Mouse (Mus musculus): Measurements from ENCODE around the gene Malrd1. TPM values are rescaled to one million over a fixed set of nuclear protein-coding genes. Genes with fewer than 3 reads are reported as not detected.

The Malrd1 gene
- total and polyA plus RNA-seq, 3 experiments, result under 0.01 TPM; not detected in 2

GRCm38 (mm10) chr2:15869380-15869779 is 343.1 kb downstream of the Malrd1 start:
- TF ChIP-seq POLR2AphosphoS5 (IDR thresholded peaks at IDR 0.05; ENCODE audit: insufficient replicate concordance, low read depth, low read length) (no peak), TAL1 (conservative IDR thresholded peaks at IDR 0.05; ENCODE audit: low read depth, low read length) (no peak), GATA1 (IDR thresholded peaks at IDR 0.05; ENCODE audit: borderline replicate concordance, low read length) (no peak), CTCF (IDR thresholded peaks at IDR 0.05; ENCODE audit: low read depth, low read length) (no peak), GATA2 (IDR thresholded peaks at IDR 0.05; ENCODE audit: borderline replicate concordance, low read depth, low read length) (no peak)
- H3K9me3 ChIP-seq (replicated peaks), result no peaks in the 10 kb centered on the region
- H3K27me3 ChIP-seq (ENCODE audit: insufficient read depth, low read length), result no peaks in the 10 kb centered on the region
- H3K4me3 ChIP-seq (ENCODE audit: low read depth, low read length), result no peak overlapping the region
- no peak for DNase-seq (ENCODE audit: low spot score)
- no peaks in the 10 kb centered on the region for H3K36me3 ChIP-seq (replicated peaks)
- H3K4me1 ChIP-seq (ENCODE audit: insufficient read depth, low read depth, low read length), result no peaks in the 10 kb centered on the region
- ATAC-seq (ENCODE audit: extremely low read depth, insufficient number of reproducible peaks, low FRiP score, poor library complexity, severe bottlenecking), result no peak

GRCm38 (mm10) chr2:15893418-15894120 is 367.3 kb downstream of the Malrd1 start:
- no peak for DNase-seq (ENCODE audit: low spot score)
- Histone ChIP-seq H3K4me1 (ENCODE audit: insufficient read depth, low read depth, low read length) (no peaks in the 10 kb centered on the region), H3K9me3 (replicated peaks) (no peaks in the 10 kb centered on the region), H3K36me3 (replicated peaks) (no peaks in the 10 kb centered on the region), H3K4me3 (ENCODE audit: low read depth, low read length) (no peak overlapping the region), H3K27me3 (ENCODE audit: insufficient read depth, low read length) (no peaks in the 10 kb centered on the region)
- no peak for ATAC-seq (ENCODE audit: extremely low read depth, insufficient number of reproducible peaks, low FRiP score, poor library complexity, severe bottlenecking)
- TF ChIP-seq CTCF (IDR thresholded peaks at IDR 0.05; ENCODE audit: low read depth, low read length), result no peak
- no peak for TF ChIP-seq POLR2AphosphoS5 (IDR thresholded peaks at IDR 0.05; ENCODE audit: insufficient replicate concordance, low read depth, low read length)
- no peak for TF ChIP-seq GATA2 (IDR thresholded peaks at IDR 0.05; ENCODE audit: borderline replicate concordance, low read depth, low read length)
- TF ChIP-seq TAL1 (conservative IDR thresholded peaks at IDR 0.05; ENCODE audit: low read depth, low read length), result no peak

- no peak for ATAC-seq (ENCODE audit: extremely low read depth, insufficient number of reproducible peaks, low FRiP score, poor library complexity, severe bottlenecking)
- H3K27me3 ChIP-seq (ENCODE audit: insufficient read depth, low read length), result no peaks in the 10 kb centered on the region
- H3K36me3 ChIP-seq (replicated peaks), result no peaks in the 10 kb centered on the region
- no peak overlapping the region for H3K4me3 ChIP-seq (ENCODE audit: low read depth, low read length)
- no peaks in the 10 kb centered on the region for H3K4me1 ChIP-seq (ENCODE audit: insufficient read depth, low read depth, low read length)
- no peaks in the 10 kb centered on the region for H3K9me3 ChIP-seq (replicated peaks)
- no peak for DNase-seq (ENCODE audit: low spot score)
- TF ChIP-seq CTCF (IDR thresholded peaks at IDR 0.05; ENCODE audit: low read depth, low read length), result no peak
Measured at GRCm38 (mm10) chr2:15925432-15925831, 399.2 kb downstream of the Malrd1 start.

GRCm38 (mm10) chr2:15926041-15926440 is 399.8 kb downstream of the Malrd1 start:
- TF ChIP-seq GATA1 (IDR thresholded peaks at IDR 0.05; ENCODE audit: borderline replicate concordance, low read length), result no peak
- TF ChIP-seq CTCF (IDR thresholded peaks at IDR 0.05; ENCODE audit: low read depth, low read length), result no peak
- no peak for TF ChIP-seq POLR2AphosphoS5 (IDR thresholded peaks at IDR 0.05; ENCODE audit: insufficient replicate concordance, low read depth, low read length)
- no peak for TF ChIP-seq TAL1 (conservative IDR thresholded peaks at IDR 0.05; ENCODE audit: low read depth, low read length)
- TF ChIP-seq GATA2 (IDR thresholded peaks at IDR 0.05; ENCODE audit: borderline replicate concordance, low read depth, low read length), result no peak
- Histone ChIP-seq H3K27me3 (ENCODE audit: insufficient read depth, low read length) (no peaks in the 10 kb centered on the region), H3K4me1 (ENCODE audit: insufficient read depth, low read depth, low read length) (no peaks in the 10 kb centered on the region), H3K9me3 (replicated peaks) (no peaks in the 10 kb centered on the region), H3K36me3 (replicated peaks) (no peaks in the 10 kb centered on the region), H3K4me3 (ENCODE audit: low read depth, low read length) (no peak overlapping the region)
- no peak for DNase-seq (ENCODE audit: low spot score)
- ATAC-seq (ENCODE audit: extremely low read depth, insufficient number of reproducible peaks, low FRiP score, poor library complexity, severe bottlenecking), result no peak

- Histone ChIP-seq H3K36me3 (replicated peaks) (no peaks in the 10 kb centered on the region), H3K4me3 (ENCODE audit: low read depth, low read length) (no peak overlapping the region), H3K9me3 (replicated peaks) (no peaks in the 10 kb centered on the region), H3K4me1 (ENCODE audit: insufficient read depth, low read depth, low read length) (no peaks in the 10 kb centered on the region), H3K27me3 (ENCODE audit: insufficient read depth, low read length) (no peaks in the 10 kb centered on the region)
- ATAC-seq (ENCODE audit: extremely low read depth, insufficient number of reproducible peaks, low FRiP score, poor library complexity, severe bottlenecking) (no peak), DNase-seq (ENCODE audit: low spot score) (no peak)
- no peak for TF ChIP-seq GATA1 (IDR thresholded peaks at IDR 0.05; ENCODE audit: borderline replicate concordance, low read length)
- TF ChIP-seq TAL1 (conservative IDR thresholded peaks at IDR 0.05; ENCODE audit: low read depth, low read length), result no peak
- TF ChIP-seq CTCF (IDR thresholded peaks at IDR 0.05; ENCODE audit: low read depth, low read length), result no peak
- no peak for TF ChIP-seq POLR2AphosphoS5 (IDR thresholded peaks at IDR 0.05; ENCODE audit: insufficient replicate concordance, low read depth, low read length)
- no peak for TF ChIP-seq GATA2 (IDR thresholded peaks at IDR 0.05; ENCODE audit: borderline replicate concordance, low read depth, low read length)
Measured at GRCm38 (mm10) chr2:15931479-15931878, 405.2 kb downstream of the Malrd1 start.

GRCm38 (mm10) chr2:15931924-15932323 is 405.6 kb downstream of the Malrd1 start:
- Histone ChIP-seq H3K9me3 (replicated peaks) (no peaks in the 10 kb centered on the region), H3K27me3 (ENCODE audit: insufficient read depth, low read length) (no peaks in the 10 kb centered on the region), H3K4me1 (ENCODE audit: insufficient read depth, low read depth, low read length) (no peaks in the 10 kb centered on the region), H3K4me3 (ENCODE audit: low read depth, low read length) (no peak overlapping the region), H3K36me3 (replicated peaks) (no peaks in the 10 kb centered on the region)
- TF ChIP-seq POLR2AphosphoS5 (IDR thresholded peaks at IDR 0.05; ENCODE audit: insufficient replicate concordance, low read depth, low read length), result no peak
- no peak for TF ChIP-seq TAL1 (conservative IDR thresholded peaks at IDR 0.05; ENCODE audit: low read depth, low read length)
- TF ChIP-seq CTCF (IDR thresholded peaks at IDR 0.05; ENCODE audit: low read depth, low read length), result no peak
- TF ChIP-seq GATA2 (IDR thresholded peaks at IDR 0.05; ENCODE audit: borderline replicate concordance, low read depth, low read length), result no peak
- TF ChIP-seq GATA1 (IDR thresholded peaks at IDR 0.05; ENCODE audit: borderline replicate concordance, low read length), result no peak
- no peak for ATAC-seq (ENCODE audit: extremely low read depth, insufficient number of reproducible peaks, low FRiP score, poor library complexity, severe bottlenecking)
- no peak for DNase-seq (ENCODE audit: low spot score)

Data from G1E (cell line).